Mouse (Mus musculus) testis, adult 2 months (tissue): ENCODE measurements at regions not wholly inside any gene's neighbourhood (a gene's known extent, or its start where the extent isn't known, plus 50 kb on each side); places are given as distances from the start of the nearest gene placed in this dataset.

Experiments used
- CTCF ChIP-seq: fragments of 200-500 bp; IDR thresholded peaks from 2 replicates; pipeline ENCODE4 v1.5.1; 2012; ENCODE audit warnings: low read depth, mild to moderate bottlenecking, inconsistent platforms, low read length, moderate library complexity; ENCODE audit not compliant: control insufficient read depth, insufficient read depth, insufficient replicate concordance
- POLR2A ChIP-seq: fragments of 200-500 bp; IDR thresholded peaks from 2 replicates; pipeline ENCODE4 v1.6.1; 2012; ENCODE audit warnings: low read depth, mild to moderate bottlenecking, inconsistent platforms, low read length, moderate library complexity; ENCODE audit not compliant: control insufficient read depth

GRCm38 (mm10) chr16:42444408-42444862 is 104.0 kb upstream of the Gap43 start:
- TF ChIP-seq POLR2A: no peak
- no peak for TF ChIP-seq CTCF
